Mouse (Mus musculus) gonadal fat pad, adult 2 months (tissue): ENCODE data around the gene Ptpn22. TPM values are rescaled to one million over a fixed set of nuclear protein-coding genes. Genes with fewer than 3 reads are reported as not detected.

Experiments used
- DNase-seq: peaks from one replicate; pipeline ENCODE4 v3.0.0-alpha.2; 2012; ENCODE audit warnings: low read depth
- polyA plus RNA-seq: library from polyadenylated mRNA; depleted of rRNA; stranded (reverse); fragments of >200 nt; gene quantifications from 2 replicates; pipeline ENCODE4 v1.2.3, GENCODE M21; 2012

Ptpn22 gene
- polyA plus RNA-seq, 1 experiment = 30.1 TPM

GRCm38 (mm10) chr3:103857977-103858563 is 1.5 kb upstream of the Ptpn22 start:
- DNase-seq = no peak

GRCm38 (mm10) chr3:103859851-103860391 is 326 bp downstream of the Ptpn22 start:
- DNase-seq = no peak

- DNase-seq = no peak
Observed at GRCm38 (mm10) chr3:103862721-103863220, 3.2 kb downstream of the Ptpn22 start.

- DNase-seq = no peak
Observed at GRCm38 (mm10) chr3:103864200-103864599, 4.6 kb downstream of the Ptpn22 start.

GRCm38 (mm10) chr3:103867424-103867971 is 7.9 kb downstream of the Ptpn22 start:
- DNase-seq = no peak

- no peak for DNase-seq
Observed at GRCm38 (mm10) chr3:103868008-103868407, 8.4 kb downstream of the Ptpn22 start.

- DNase-seq = no peak
Observed at GRCm38 (mm10) chr3:103872663-103873098, 13.1 kb downstream of the Ptpn22 start.

GRCm38 (mm10) chr3:103874329-103874728 is 14.7 kb downstream of the Ptpn22 start:
- no peak for DNase-seq

GRCm38 (mm10) chr3:103885946-103886345 is 26.4 kb downstream of the Ptpn22 start:
- no peak for DNase-seq

- DNase-seq = no peak
Observed at GRCm38 (mm10) chr3:103887581-103887980, 28.0 kb downstream of the Ptpn22 start.

GRCm38 (mm10) chr3:103893374-103893773 is 33.8 kb downstream of the Ptpn22 start:
- DNase-seq = no peak

GRCm38 (mm10) chr3:103904705-103905104 is 45.1 kb downstream of the Ptpn22 start:
- DNase-seq = no peak

- DNase-seq = no peak
Observed at GRCm38 (mm10) chr3:103907335-103908030, 47.9 kb downstream of the Ptpn22 start.

GRCm38 (mm10) chr3:103908781-103909180 is 49.2 kb downstream of the Ptpn22 start:
- DNase-seq = no peak

- no peak for DNase-seq
Observed at GRCm38 (mm10) chr3:103913451-103913961, 53.9 kb downstream of the Ptpn22 start.

- peak; percentile 92 for DNase-seq
Observed at GRCm38 (mm10) chr3:103914010-103914669, 54.5 kb downstream of the Ptpn22 start, which contains the start of gene Rsbn1. Rsbn1 (plus strand) TSS chr3:103914120.

- no peak for DNase-seq
Observed at GRCm38 (mm10) chr3:103914732-103915508, 55.3 kb downstream of the Ptpn22 start.

- DNase-seq = no peak
Observed at GRCm38 (mm10) chr3:103915509-103915896, 55.9 kb downstream of the Ptpn22 start.

GRCm38 (mm10) chr3:103916205-103916838 is 56.7 kb downstream of the Ptpn22 start:
- no peak for DNase-seq

GRCm38 (mm10) chr3:103916839-103917237 is 57.2 kb downstream of the Ptpn22 start:
- no peak for DNase-seq

GRCm38 (mm10) chr3:103920094-103920493 is 60.5 kb downstream of the Ptpn22 start:
- DNase-seq = no peak
